In the genomic region with DNA sequence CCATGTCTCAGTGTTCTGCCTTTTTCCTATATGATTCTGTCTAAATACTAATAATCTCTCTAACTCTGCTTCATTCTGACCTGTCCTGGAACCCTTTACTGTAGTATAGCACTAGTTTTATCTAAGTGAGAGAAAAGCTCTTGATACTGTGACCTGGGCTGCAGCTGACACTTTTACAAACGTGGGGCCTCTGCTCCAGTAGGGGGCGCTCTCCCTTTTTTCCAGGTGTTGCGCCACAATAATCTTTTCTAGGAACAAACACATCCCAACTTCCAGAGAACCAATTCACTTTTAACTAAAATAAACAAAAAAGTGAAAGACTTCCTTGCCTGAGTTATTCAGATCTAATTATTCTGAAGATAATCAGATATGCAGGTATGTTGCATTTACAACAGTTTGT, we compare ENCODE assay signal across 14 mouse cellular contexts.
DNase-seq lines count a peak whose midpoint lies in the region; ATAC-seq and TF ChIP-seq lines count a peak whose summit lies in the region.
"Had no signal": no experiment of that assay in that cellular context is flagged by ENCODE, and none has a peak within 500 bp of the region (broad histone marks: within the 10 kb centered on the region; RNA-seq: fewer than 3 reads in every experiment).

No protein-coding gene starts in this region.

- peak; percentile 47 for TF ChIP-seq CTCF in heart, adult 2 months (IDR thresholded peaks at IDR 0.05)
- 0 out of 2 replicates have a peak, but pooled peaks have one; percentile 8 for TF ChIP-seq CTCF in liver, embryonic 14.5 days (IDR thresholded peaks at IDR 0.05; ENCODE audit: low read depth)
- peak; percentile 15 to 26; a peak in 1 of 4 replicates for TF ChIP-seq CTCF in CH12.LX (conservative IDR thresholded peaks at IDR 0.05 in 1 of 2, IDR thresholded peaks at IDR 0.05 in 1 of 2; ENCODE audit: low read depth in 2 of 2, low read length in 2 of 2)

- ATAC-seq in liver, embryonic 14.5 days (ENCODE audit: insufficient read depth): no peak
- ATAC-seq in liver, embryonic 11.5 days (replicated peaks; ENCODE audit: low FRiP score): no peak
- ATAC-seq in forebrain, embryonic 13.5 days: no peak

- TF ChIP-seq RAD21 in CH12.LX (IDR thresholded peaks at IDR 0.05; ENCODE audit: low read depth, low read length): no peak

- H3K4me2 ChIP-seq in liver, embryonic 14.5 days (ENCODE audit: low read depth): no peak overlapping the region
- H3K4me2 ChIP-seq in liver, embryonic 11.5 days: no peak overlapping the region
- H3K4me2 ChIP-seq in CH12.LX (ENCODE audit: insufficient read depth, low read depth, poor library complexity, severe bottlenecking): no peak overlapping the region
- no peak overlapping the region for H3K4me2 ChIP-seq in forebrain, embryonic 13.5 days
- H3K4me2 ChIP-seq: heart, embryonic 13.5 days; hindbrain, embryonic 15.5 days; limb, embryonic 13.5 days; midbrain, embryonic 12.5 days had no signal

- H3K27me3 ChIP-seq in heart, adult 2 months (ENCODE audit: control insufficient read depth, insufficient read depth, low read length): no peaks in the 10 kb centered on the region
- no peaks in the 10 kb centered on the region for H3K27me3 ChIP-seq in liver, embryonic 14.5 days (ENCODE audit: control insufficient read depth, insufficient read depth, low read length)
- no peaks in the 10 kb centered on the region for H3K27me3 ChIP-seq in liver, embryonic 11.5 days (replicated peaks; ENCODE audit: control insufficient read depth, insufficient read depth, low read length)
- H3K27me3 ChIP-seq in CH12.LX (replicated peaks): no peaks in the 10 kb centered on the region
- no peaks in the 10 kb centered on the region for H3K27me3 ChIP-seq in forebrain, embryonic 13.5 days
- no peaks in the 10 kb centered on the region for H3K27me3 ChIP-seq in embryonic facial prominence, embryonic 10.5 days (replicated peaks; ENCODE audit: low read depth, poor library complexity, severe bottlenecking)
- H3K27me3 ChIP-seq: heart, embryonic 13.5 days; hindbrain, embryonic 15.5 days; limb, embryonic 13.5 days; midbrain, embryonic 12.5 days had no signal

- TF ChIP-seq POLR2A in heart, adult 2 months (IDR thresholded peaks at IDR 0.05; ENCODE audit: insufficient read depth, low read depth, low read length): no peak
- TF ChIP-seq POLR2A in CH12.LX (IDR thresholded peaks at IDR 0.05; ENCODE audit: low read depth, low read length): no peak

- dilution Hi-C loops in CH12.LX (cut with MboI; ENCODE audit: extremely low pct_ligation_motif_present, extremely low pct_unique_long_range_greater_than_20kb, low sequenced_read_pairs): no loop called here

- WGBS in heart, adult 2 months: 36% methylated on average over 3 of the region's 3 CpGs
- 27% methylated on average over 3 of the region's 3 CpGs for WGBS in liver, embryonic 14.5 days (ENCODE audit: insufficient replicate concordance)
- 33% methylated on average over 3 of the region's 3 CpGs for WGBS in liver, embryonic 11.5 days
- 55% methylated on average over 3 of the region's 3 CpGs for WGBS in forebrain, embryonic 13.5 days
- WGBS in embryonic facial prominence, embryonic 10.5 days: 42% methylated on average over 3 of the region's 3 CpGs

- no peak overlapping the region for H3K4me3 ChIP-seq in heart, adult 2 months
- H3K4me3 ChIP-seq in liver, embryonic 14.5 days (ENCODE audit: insufficient read depth in 1 of 2, low read depth in 2 of 2, low read length in 2 of 2): no peak overlapping the region
- H3K4me3 ChIP-seq in liver, embryonic 11.5 days (ENCODE audit: low read depth, low read length): no peak overlapping the region
- no peak overlapping the region for H3K4me3 ChIP-seq in CH12.LX (replicated peaks in 1 of 3; ENCODE audit: low read depth in 2 of 3, low read length in 2 of 3, poor library complexity in 1 of 3)
- no peak overlapping the region for H3K4me3 ChIP-seq in forebrain, embryonic 13.5 days
- H3K4me3 ChIP-seq in embryonic facial prominence, embryonic 10.5 days: no peak overlapping the region
- H3K4me3 ChIP-seq: heart, embryonic 13.5 days; hindbrain, embryonic 15.5 days; limb, embryonic 13.5 days; midbrain, embryonic 12.5 days had no signal

- TF ChIP-seq EP300 in heart, adult 2 months (IDR thresholded peaks at IDR 0.05; ENCODE audit: insufficient read depth, low read depth, low read length): no peak
- TF ChIP-seq EP300 in liver, embryonic 14.5 days (IDR thresholded peaks at IDR 0.05; ENCODE audit: low read depth): no peak
- no peak for TF ChIP-seq EP300 in CH12.LX (IDR thresholded peaks at IDR 0.05; ENCODE audit: low read length)

- H3K27ac ChIP-seq in heart, adult 2 months: no peak overlapping the region
- H3K27ac ChIP-seq in liver, embryonic 14.5 days: no peak overlapping the region
- H3K27ac ChIP-seq in liver, embryonic 11.5 days (ENCODE audit: low read depth, low read length): no peak overlapping the region
- H3K27ac ChIP-seq in CH12.LX (ENCODE audit: insufficient read depth, low read depth): no peak overlapping the region
- no peak overlapping the region for H3K27ac ChIP-seq in forebrain, embryonic 13.5 days
- H3K27ac ChIP-seq in embryonic facial prominence, embryonic 10.5 days (replicated peaks): no peak overlapping the region
- H3K27ac ChIP-seq: heart, embryonic 13.5 days; hindbrain, embryonic 15.5 days; limb, embryonic 13.5 days; midbrain, embryonic 12.5 days had no signal

- no peaks in the 10 kb centered on the region for H3K79me2 ChIP-seq in heart, adult 2 months (replicated peaks; ENCODE audit: control insufficient read depth, insufficient read depth, low read length)
- no peaks in the 10 kb centered on the region for H3K79me2 ChIP-seq in CH12.LX (replicated peaks; ENCODE audit: control insufficient read depth, extremely low read depth, insufficient read depth, poor library complexity, severe bottlenecking)

- no peaks in the 10 kb centered on the region for H3K36me3 ChIP-seq in heart, adult 2 months (ENCODE audit: control insufficient read depth, insufficient read depth, low read length)
- H3K36me3 ChIP-seq in liver, embryonic 14.5 days (replicated peaks; ENCODE audit: control insufficient read depth, insufficient read depth, low read depth): no peaks in the 10 kb centered on the region
- H3K36me3 ChIP-seq in liver, embryonic 11.5 days (ENCODE audit: control insufficient read depth, insufficient read depth, low read length): no peaks in the 10 kb centered on the region
- H3K36me3 ChIP-seq in CH12.LX (replicated peaks in 1 of 2; ENCODE audit: control insufficient read depth in 1 of 2, insufficient read depth in 1 of 2, low read length in 1 of 2): no peaks in the 10 kb centered on the region
- no peaks in the 10 kb centered on the region for H3K36me3 ChIP-seq in forebrain, embryonic 13.5 days (ENCODE audit: poor library complexity, severe bottlenecking)
- no peaks in the 10 kb centered on the region for H3K36me3 ChIP-seq in embryonic facial prominence, embryonic 10.5 days (replicated peaks)
- H3K36me3 ChIP-seq: heart, embryonic 13.5 days; hindbrain, embryonic 15.5 days; limb, embryonic 13.5 days; midbrain, embryonic 12.5 days had no signal

- no peaks in the 10 kb centered on the region for H3K4me1 ChIP-seq in heart, adult 2 months (ENCODE audit: control insufficient read depth, insufficient read depth, low read length)
- no peaks in the 10 kb centered on the region for H3K4me1 ChIP-seq in liver, embryonic 14.5 days (replicated peaks; ENCODE audit: control insufficient read depth in 2 of 2, insufficient read depth in 2 of 2, low read length in 1 of 2)
- no peaks in the 10 kb centered on the region for H3K4me1 ChIP-seq in liver, embryonic 11.5 days (replicated peaks; ENCODE audit: control insufficient read depth, insufficient read depth, low read length)
- H3K4me1 ChIP-seq in CH12.LX (ENCODE audit: control insufficient read depth in 1 of 2, insufficient read depth in 2 of 2): no peaks in the 10 kb centered on the region
- peaks cover 4% of the 10 kb centered on the region; the same call in 1 of the 2 replicates for H3K4me1 ChIP-seq in forebrain, embryonic 13.5 days
- H3K4me1 ChIP-seq in embryonic facial prominence, embryonic 10.5 days: no peaks in the 10 kb centered on the region
- H3K4me1 ChIP-seq: hindbrain, embryonic 15.5 days; limb, embryonic 13.5 days; midbrain, embryonic 12.5 days had no signal

- H3K9me3 ChIP-seq in liver, embryonic 14.5 days (ENCODE audit: control insufficient read depth, low read length): no peaks in the 10 kb centered on the region
- no peaks in the 10 kb centered on the region for H3K9me3 ChIP-seq in liver, embryonic 11.5 days (ENCODE audit: control insufficient read depth, low read length)
- H3K9me3 ChIP-seq in CH12.LX (replicated peaks; ENCODE audit: low read length): no peaks in the 10 kb centered on the region
- H3K9me3 ChIP-seq in forebrain, embryonic 13.5 days (replicated peaks): no peaks in the 10 kb centered on the region
- no peaks in the 10 kb centered on the region for H3K9me3 ChIP-seq in embryonic facial prominence, embryonic 10.5 days
- H3K9me3 ChIP-seq: heart, embryonic 13.5 days; hindbrain, embryonic 15.5 days; limb, embryonic 13.5 days; midbrain, embryonic 12.5 days had no signal

- no peak overlapping the region for H3K9ac ChIP-seq in heart, adult 2 months (ENCODE audit: low read depth, low read length)
- no peak overlapping the region for H3K9ac ChIP-seq in liver, embryonic 14.5 days (replicated peaks)
- H3K9ac ChIP-seq in liver, embryonic 11.5 days (ENCODE audit: low read depth, low read length): no peak overlapping the region
- no peak overlapping the region for H3K9ac ChIP-seq in CH12.LX (ENCODE audit: insufficient read depth, low read depth)
- no peak overlapping the region for H3K9ac ChIP-seq in forebrain, embryonic 13.5 days
- H3K9ac ChIP-seq: heart, embryonic 13.5 days; hindbrain, embryonic 15.5 days; limb, embryonic 13.5 days; midbrain, embryonic 12.5 days had no signal

- no peak for DNase-seq in heart, adult 2 months
- no peak for DNase-seq in heart, postnatal 36 days
- DNase-seq in liver, embryonic 14.5 days (ENCODE audit: low read depth in 3 of 3, low spot score in 3 of 3): no peak
- no peak for DNase-seq in liver, embryonic 11.5 days (ENCODE audit: low spot score)
- DNase-seq in CH12.LX (ENCODE audit: extremely low read depth) (peak; percentile 12), R1 (ENCODE audit: low read depth, low spot score) (peak; percentile 40)
- no peak for DNase-seq in embryonic facial prominence, embryonic 10.5 days (ENCODE audit: low spot score)
- DNase-seq: B cell, adult 2 months; spleen, adult 18-20 months had no signal

- intact Hi-C loops in heart, adult 2 months (cut with DNase I): no loop called here
- intact Hi-C loops in heart, postnatal 36 days (cut with DNase I): no loop called here

- in situ Hi-C loops in CH12.LX (cut with MboI; ENCODE audit: low pct_ligation_motif_present, low pct_unique_long_range_greater_than_20kb, low sequenced_read_pairs): no loop called here

TF ChIP-seq in CH12.LX, 34 proteins besides CTCF, POLR2A, EP300 and RAD21:
- TF ChIP-seq PAX5 (IDR thresholded peaks at IDR 0.05; ENCODE audit: low read length) (no peak), ZKSCAN1 (IDR thresholded peaks at IDR 0.05; ENCODE audit: borderline replicate concordance, low read depth, low read length) (no peak)

Comparison
In these comparisons a context has a peak if more than half of its experiments do, and no peak if none do; other contexts are left out.
1. DNase-seq: peak in CH12.LX (single experiment) and R1 (single experiment); none in heart, adult 2 months (0 of 2), heart, postnatal 36 days (0 of 2), liver, embryonic 14.5 days (0 of 3), liver, embryonic 11.5 days (single experiment) and embryonic facial prominence, embryonic 10.5 days (single experiment).
2. Peak in every context shown above with its lines, with median percentiles within 50 percentile points of each other: CTCF ChIP-seq.